Mouse (Mus musculus) kidney, postnatal 14 days (tissue): ENCODE results near the gene Coq7.

Source experiments
- DNase-seq: peaks from one replicate; pipeline ENCODE4 v3.0.0; 2022; ENCODE audit warnings: mixed read lengths

Gene Coq7

DNA sequence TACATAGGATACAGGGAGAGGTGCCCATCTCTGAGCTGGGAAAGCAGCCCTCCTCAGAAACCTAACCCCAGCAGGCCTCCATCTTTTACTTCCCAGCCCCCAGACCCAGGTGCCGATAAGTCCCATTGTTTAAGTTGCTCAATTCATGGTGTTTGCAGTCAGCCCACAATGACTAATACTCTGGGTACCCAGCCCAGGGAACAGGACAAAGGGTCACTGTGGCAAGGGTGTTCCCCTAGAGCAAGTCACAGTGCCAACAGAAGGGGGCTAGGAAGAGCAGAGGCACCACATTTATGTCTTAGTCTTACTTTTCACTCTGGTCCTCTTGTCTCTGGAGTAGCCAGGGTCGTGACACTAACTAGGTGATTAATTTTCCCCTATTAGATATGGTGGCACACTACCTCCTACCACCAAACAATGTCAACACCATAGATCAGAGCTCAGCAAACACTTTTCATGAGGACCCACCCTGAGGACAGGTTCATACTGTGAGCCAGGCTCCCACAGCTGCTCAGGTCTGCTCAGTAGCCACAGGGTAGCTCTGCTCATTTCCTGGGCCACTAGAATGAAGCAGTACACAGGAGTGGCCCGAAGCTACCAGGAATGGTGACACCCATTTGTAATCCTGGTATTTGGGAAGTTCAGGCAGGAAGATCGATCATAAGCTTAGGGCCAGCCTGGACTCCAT, 38.1 kb downstream of the Coq7 start:
- no peak for DNase-seq

DNA sequence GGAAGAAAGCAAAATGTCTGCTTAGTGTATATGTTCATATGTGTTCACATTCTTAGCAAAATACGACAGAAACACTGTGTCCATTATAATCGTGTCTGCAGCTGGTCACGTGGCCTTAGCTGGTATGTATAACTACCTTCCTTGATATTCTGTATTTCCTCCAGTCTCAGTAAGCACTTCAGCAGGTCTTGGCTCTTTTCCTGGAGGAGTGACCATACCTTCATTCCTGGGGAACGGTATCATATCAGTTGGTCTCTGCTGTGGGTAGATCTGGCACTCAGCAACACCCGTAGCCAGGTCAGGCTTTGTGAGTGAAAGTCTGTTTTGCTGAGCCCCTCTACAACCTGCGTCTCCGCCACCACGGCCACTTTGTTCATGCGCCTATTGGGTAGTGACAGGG, 39.3 kb downstream of the Coq7 start:
- DNase-seq = no peak

DNA sequence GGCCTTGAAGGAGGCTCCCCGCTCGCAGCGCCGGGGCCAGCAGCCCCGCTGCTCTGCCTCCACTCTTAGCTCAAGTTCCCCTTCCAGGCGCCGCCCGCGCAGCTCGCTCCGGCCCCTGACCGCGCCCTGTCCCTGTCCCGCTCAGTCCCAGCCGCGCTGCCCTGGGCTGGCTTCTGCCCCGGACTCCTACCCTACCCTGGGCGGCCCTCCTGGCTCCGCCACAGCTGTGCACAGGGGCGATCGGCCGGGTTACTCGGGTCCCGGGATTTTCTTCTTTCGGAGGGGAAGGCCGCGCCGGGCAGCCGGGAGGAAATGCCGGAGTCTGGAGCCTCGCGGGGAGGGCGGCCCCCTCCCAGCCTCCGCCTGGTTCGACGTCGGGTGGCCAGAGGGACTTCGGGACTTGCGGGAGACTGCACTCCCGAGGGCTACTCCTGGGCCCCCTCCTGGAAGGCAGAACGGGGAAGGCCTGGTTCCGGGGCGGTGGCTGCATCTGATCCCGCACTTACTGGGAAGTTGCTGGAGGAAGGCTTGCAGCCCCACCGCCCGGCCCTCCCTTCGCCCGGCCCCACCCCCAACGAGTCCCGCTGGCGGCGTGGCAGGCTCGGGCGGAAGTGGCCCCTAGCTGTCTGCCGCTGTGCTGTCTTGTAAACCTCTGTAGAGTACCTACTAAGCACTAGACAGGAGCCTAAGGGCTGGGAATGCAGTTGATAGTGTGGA, 41.6 kb downstream of the Coq7 start, which contains the start of gene Itpripl2:
Gene Itpripl2 (minus strand): TSS at position 545 of the 717 bp plus-strand sequence.
- peak; percentile 87 for DNase-seq

DNA sequence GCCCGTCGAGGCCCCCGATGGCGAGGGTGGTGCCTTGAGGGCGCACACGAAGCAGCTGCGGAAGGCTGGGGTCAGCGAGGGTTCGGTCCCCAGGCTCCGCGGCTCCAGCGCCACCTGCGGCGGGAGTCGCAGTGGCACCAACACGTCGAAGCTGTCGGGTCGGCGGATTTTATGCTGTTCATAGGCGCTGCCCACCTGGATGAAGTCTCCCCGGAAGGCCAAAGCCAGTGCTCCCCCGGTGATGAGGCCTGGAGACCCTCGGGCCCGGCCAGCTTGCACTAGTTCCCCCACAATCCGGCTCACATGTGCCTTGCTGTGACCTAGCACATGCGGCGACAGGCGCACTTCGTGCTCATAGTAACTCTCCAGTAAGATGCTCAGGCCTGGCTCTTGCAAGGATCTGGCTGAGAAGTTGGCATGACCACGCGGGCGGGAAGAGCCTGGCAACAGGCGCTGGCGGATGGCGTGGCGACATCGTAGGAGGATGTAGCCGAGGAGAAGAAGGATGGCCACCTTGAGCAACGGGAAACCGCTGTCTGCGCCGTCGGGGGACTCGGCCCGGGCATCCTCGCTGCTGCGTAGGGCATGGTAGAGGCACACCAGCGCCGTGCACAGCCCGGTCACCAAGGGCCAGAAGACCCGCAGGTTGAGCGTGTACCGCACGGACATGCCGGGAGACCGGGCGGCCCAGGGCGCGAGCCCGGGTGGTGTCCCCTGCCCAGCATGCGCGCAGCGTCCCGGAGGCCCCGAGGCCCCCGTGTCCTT, 42.3 kb downstream of the Coq7 start:
- DNase-seq = peak; percentile 34

DNA sequence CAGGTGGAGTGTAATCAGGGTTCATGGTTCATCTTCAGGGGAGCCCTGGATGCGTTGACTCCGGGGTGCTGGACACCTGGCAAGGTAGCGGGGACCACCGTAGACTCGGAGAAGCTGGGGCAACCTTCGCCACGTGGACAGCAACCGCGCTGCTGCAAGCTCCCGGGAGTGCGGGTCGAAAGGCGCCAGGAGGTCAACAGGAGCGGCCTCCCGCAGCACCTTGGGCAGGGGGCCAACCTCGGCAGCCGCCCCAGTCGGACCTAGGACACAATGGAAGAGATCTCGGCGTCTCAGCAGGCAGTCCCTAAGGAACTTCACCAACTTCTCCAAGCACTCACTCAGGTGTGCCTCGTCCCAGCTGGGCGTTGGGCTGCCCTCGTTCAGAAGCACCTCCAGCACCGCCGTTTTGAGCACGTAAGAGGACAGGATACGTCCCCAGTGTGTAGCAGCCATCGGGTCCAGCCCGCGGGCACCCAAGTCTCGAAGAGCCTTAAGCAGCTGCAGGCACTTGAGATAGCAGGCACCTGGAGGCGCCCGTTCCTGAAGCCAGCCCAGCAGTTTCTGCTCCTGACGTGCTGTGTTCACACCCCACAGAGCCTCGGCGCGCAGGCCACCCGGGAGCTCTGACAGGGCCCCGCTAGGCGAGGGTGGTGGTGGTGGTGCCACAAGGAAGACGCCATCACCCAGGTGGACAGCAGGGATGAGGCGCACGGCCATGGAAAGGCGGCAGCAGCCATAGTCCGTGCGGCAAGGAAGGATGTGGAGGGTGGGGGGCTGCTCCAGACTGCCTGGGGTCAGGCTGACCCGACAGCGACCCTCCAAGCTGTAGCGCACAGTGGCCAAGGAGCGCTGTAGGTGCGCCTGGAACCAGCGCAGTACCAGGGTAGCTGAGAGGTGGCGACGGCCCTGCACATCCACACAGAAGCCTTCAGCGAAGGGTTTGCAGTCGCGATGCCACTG, 43.2 kb downstream of the Coq7 start:
- no peak for DNase-seq

DNA sequence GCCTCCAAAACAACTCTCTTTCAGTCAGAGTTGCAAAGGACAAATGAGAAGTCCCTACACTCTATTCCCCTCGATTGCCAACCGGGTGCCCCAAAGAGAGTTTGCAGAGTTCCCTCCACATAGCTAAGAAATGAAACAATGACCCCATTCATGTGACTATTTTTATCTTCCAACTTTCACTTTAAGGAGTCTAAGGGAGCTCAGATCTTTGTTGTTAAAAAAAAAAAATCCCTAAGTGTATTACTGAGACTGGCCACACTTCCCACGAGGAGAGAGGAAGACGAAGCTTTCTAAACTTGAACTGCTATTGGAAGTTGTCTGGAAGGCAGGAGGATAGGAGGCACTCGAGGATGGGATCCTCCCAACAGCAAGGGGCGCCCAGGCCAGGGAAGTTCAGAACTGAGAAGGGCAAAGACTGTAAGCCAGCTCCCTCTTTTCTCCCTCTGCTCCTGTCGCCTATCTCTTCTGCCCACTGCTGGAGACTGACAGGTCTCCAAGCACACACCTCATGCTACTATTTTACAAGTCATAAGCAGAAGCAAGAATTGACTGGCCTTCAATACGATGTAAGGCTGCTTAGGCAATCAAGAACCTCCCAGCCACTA, 45.0 kb downstream of the Coq7 start:
- DNase-seq = no peak

DNA sequence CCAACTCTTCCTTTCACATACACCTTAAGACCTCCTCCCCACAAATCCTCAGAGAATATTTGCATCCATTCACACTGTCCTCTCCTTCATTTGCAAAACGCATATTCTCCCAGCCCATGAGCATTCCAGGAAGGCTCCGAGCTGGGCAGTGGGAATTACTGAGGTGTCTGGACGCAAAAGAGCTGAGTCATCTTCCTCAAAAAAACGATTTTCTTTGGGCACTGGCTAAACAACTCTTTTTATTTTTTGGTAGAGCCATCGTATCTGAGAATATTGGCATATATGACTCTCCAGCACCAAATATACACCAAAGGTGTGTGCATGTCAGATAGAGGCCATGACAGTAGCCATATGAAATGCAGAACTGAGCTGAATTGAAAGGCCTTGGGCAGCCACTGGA, 46.2 kb downstream of the Coq7 start:
- no peak for DNase-seq

DNA sequence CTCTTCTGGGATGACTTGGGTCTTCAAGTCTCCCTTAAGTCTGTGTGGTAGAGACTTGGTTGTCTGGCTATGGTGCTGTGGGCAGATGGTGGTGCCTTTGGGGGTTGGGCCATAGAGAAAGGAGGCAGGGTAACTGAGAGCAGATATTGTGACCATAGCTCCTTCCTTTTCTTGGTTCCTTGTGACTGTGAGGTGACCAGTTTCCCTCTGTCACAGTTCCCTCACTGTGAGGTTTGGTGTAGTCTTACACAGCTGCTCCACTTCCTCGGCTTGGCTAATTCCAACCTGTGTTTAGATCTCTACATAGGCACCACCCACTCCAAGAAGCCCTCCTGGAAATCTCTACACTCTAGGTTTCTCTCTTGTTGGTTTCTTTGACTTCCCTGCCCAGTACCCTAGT, 49.2 kb downstream of the Coq7 start:
- DNase-seq = no peak

DNA sequence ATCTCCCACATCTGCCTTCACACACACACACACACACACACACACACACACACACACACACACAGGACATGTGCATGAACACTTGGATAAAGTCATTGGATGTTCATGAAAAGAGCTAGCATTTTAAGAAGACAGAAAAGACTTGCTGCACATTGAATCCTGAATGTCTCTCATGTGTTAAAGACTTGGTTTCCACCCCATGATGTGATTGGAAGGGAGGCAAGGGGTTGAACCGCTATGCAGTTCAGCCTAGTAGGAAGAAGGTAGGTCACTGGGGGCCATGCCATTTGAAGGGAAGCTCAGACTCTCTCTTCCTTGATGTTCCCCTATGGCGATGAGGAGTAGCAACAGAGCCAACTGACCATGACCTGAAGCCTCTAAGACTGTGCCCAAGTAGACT, 51.2 kb downstream of the Coq7 start:
- no peak for DNase-seq

DNA sequence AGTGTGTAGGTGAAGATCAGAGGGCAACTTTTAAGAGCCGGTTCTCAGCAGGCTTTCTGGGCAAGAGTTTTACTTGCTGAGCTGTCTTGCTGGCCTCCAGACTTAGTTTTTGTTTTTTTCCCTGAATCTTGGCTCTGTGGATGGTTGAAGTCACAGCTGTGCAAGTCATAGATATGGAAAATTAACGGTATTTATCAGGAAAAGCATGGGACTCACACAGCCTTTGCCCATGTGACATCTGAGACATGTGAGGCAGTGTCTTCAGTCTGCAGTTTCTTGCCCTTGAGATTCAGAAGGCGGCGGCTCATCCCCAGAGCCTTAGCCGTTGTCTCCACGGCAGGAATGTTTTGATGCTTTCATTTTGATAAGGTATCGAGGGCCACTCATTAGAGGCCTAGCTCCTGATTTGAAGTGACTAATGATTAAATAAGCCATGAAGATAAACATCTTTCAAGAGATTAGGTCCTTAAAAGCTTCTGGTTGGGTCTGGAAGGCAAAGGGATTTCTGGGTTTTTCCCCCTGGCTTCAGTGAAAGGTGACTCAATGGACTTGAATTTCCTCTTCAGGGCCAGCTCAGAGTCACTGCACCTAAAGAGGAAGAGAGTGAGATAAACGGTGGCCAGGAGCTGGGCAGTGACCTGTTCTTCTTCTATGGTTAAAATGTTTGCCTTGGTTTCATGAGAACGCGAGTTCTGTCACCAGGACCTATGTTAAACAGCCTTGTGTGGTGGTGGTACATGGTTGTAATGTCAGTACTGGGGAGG, 51.9 kb downstream of the Coq7 start:
- no peak for DNase-seq

DNA sequence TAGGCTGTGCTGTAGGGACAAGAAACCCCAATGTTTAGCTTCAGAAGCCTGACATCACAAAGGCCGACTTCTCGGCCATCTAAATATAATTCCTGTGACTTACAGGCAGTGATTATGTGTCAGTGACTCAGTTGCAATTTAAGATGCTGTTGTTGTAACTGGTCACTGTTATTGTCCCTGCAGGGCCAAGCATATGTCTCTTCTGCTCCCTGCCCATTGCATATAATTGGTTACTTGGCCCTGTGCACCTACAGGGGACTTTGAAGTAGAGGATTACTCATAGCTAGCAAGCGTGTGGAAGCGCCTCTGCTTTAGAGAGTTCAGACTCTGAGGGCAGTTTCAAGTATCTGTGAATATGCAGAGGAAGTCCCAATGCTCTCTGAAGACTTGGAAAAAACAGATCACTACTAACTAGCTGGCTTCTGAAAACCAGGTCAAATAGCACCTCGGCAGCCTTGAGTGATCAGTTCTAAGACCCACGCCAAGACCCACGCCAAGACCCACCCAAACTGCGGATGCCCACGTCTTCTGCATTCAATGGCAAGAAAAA, 52.9 kb downstream of the Coq7 start:
- DNase-seq = no peak

DNA sequence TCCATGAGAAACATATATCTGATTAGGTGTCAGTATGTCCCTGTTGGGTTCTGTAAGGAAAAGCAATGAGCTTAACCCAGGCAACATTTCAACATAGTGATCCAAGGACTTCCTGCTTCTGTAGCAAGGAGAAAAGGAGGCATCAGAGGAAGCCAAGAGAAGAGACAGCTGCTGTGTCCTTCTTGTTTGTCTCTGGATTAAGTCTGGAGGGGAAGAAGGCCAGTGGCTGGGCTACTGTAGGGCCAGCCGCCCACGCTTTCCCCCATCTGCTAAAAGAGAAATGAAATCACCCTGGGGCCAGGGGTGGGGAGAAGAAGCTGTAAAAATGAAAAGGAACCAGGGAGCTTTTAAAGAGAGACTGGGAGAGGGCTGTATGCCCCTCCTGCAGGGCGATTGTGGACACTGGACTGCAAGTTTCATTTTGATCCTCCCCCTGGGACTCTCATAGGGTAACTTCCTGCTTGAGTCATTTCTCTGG, 54.3 kb downstream of the Coq7 start:
- DNase-seq = peak; percentile 80

DNA sequence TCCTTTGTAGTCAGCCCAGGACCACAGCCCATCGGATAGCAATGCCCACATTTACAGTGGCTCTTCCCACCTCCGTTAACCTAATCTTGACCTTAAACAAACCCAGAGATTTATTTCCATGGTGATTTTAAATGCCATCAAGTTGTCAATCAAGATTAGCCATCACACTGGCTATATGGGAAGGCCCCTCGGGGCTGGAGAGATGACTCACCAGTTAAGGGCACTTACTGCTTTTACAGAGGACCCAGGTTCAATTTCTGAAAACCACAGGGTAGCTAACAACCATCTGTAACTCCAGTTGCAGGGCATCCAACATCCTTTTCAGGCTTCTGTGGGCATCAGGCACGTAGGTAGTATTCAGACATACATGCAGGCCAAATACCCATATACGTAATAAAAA, 56.7 kb downstream of the Coq7 start:
- no peak for DNase-seq

DNA sequence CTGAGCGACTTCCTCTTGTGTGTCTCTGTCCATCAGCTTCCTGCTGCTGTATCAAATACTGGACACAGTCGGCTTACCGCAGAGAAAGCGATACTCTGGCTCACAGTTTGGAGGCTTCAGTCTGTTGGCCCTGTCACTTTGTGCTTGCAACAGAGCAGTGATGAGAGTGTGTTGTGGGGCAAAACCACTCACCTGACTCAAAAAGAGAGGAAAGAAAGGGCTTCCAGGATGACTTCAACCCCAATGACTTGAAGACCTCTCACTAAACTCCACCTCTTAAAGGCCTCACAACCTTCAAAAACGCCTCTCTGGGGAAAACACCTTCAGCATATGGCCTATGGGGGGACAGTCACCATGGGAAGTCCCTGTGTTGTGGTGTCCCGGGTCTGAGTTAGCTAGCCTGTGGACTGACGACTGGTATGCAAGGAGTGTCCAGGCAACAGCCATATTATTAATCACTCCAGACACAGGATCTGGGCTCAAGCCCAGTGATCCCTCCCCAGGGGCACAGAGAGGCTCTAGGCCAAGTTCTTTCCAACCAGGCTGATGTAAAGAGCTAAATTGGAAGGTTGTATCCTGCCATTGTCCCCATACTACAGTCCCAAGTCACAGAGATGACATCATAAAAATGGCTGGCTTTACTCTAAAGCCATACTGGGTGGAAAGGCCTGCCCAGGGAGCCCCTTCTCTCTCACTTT, 58.0 kb downstream of the Coq7 start:
- DNase-seq = peak; percentile 53

DNA sequence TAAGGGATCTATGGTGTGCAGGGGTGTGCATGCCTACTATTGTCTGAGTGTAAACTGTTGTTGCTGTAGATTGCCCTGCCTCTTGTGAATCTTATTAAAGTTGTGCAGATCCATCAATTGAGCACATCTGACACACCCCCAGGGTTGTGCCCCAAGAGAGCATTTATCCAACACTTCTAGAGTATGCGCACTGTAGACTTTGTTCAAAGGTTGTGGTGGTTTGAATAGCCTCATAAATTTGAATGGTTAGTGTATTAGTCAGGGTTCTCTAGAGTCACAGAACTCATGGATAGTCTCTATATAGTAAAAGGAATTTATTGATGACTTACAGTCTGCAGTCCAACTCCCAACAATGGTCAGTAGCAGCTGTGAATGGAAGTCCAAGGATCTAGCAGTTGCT, 60.3 kb downstream of the Coq7 start:
- DNase-seq = no peak

DNA sequence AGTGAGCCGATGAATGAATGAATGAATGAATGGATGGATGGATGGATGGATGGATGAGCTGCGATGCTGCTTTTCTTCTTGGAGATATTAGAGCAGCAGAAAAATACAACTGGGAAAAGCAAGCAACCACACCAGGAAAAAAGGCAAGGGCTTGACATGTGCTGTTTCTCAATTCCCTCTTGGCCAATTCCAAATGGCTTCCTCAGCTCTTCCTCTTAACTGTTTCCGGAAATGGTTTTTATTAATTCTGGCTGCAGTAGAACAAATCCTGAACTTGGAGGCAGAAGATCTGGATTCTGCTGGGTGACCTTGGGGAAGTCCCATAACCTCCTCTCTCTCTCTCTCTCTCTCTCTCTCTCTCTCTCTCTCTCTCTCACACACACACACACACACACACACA, 65.1 kb downstream of the Coq7 start:
- peak; percentile 28 for DNase-seq

DNA sequence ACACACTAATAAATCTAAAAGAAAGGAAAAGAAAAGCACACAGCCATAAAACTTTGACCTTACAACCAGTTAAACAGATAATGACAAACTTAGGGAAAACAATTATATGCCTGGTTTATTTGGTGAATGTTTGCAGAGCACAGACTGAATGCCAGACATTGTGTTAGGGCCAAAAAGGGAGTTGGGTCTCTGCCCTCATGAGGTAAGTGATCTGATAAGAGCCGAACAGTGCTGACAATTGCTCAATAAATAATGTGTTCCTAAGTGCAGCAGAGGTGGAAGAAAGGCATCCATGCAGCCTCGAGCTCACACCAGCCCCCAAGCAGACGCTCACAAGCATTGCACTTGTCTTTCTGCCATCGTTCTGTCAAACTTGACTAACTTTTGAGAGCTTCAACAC, 68.7 kb downstream of the Coq7 start:
- no peak for DNase-seq

DNA sequence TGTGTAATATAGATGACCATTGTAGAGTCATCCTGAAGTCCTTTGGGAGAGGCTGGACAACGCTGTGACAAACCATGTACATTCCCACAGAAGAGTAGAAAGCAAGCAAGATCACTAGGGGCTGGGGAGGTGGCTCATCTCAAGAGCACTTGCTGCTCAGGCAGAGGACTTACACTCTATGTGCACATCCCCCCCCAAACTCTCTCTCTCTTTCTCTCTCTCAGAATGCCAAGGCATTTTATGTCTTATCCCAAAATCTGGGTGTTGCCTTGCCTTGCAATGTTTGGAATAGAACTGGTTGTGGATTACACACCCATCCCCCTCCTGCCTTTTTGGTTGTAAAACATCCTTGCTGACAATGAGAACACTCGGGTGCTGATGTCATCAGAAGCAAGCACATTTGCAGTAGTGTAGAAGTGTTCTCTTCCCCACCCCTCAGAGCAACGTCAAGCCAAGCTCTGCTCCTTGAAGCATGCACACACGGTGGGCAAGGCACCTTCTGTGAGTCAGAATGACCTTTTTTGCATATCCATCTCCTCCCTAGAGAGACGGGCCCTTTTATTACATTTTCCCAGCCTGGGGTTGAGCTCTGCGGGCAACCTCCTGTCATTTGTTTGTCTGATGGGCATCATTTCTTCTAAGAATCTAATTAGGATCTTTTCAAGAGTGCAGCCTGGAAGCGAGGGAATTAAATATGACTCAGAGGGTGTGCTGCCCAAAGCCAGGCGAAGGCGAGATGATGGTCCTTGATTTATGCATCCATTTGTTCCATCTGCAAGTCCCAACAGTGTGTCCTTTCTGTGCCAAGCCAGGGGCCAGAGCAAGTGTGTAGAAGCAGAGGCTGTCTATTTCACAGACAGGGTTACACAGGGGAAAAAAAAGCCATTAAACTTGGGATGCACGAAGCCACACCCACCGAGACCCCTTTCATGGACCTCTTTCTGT, 70.1 kb downstream of the Coq7 start:
- DNase-seq = peak; percentile 34
